Mouse (Mus musculus) MEL (cell line): ENCODE results near the gene Aldh4a1. TPM values are rescaled to one million over a fixed set of nuclear protein-coding genes. Genes with fewer than 3 reads are reported as not detected.

Experiments used
- DNase-seq: peaks from one replicate; pipeline ENCODE4 v3.0.0; 2011; ENCODE audit warnings: low read depth, low spot score
- H3K27ac ChIP-seq: 2 replicates; pipeline ENCODE4 v1.5.1; 2012; ENCODE audit warnings: low read depth, mild to moderate bottlenecking, control low read depth, low read length, moderate library complexity; ENCODE audit not compliant: control insufficient read depth
- H3K27me3 ChIP-seq, 2 experiments: fragments of 150-350 bp in 1 of 2; sonication (generic) in 1 of 2; 2 replicates each; pipeline ENCODE4 v1.6.1; 2012; ENCODE audit warnings: low read length in 2 of 2, mild to moderate bottlenecking in 2 of 2, improper control_type of control experiment in 1 of 2, moderate library complexity in 1 of 2; ENCODE audit not compliant: insufficient read depth in 2 of 2, control insufficient read depth in 1 of 2
- H3K36me3 ChIP-seq, 2 experiments: 2 replicates each; pipeline ENCODE4 v1.6.1; 2012 to 2014; ENCODE audit warnings: low read length in 2 of 2, improper control_type of control experiment in 1 of 2, inconsistent platforms in 1 of 2, mild to moderate bottlenecking in 1 of 2; ENCODE audit not compliant: insufficient read depth in 2 of 2, control insufficient read depth in 1 of 2
- H3K4me1 ChIP-seq, 2 experiments: fragments of 150-350 bp in 1 of 2; sonication (generic) in 1 of 2; 2 replicates each; pipeline ENCODE4 v1.6.1; 2012; ENCODE audit warnings: low read length in 2 of 2, improper control_type of control experiment in 1 of 2, mild to moderate bottlenecking in 1 of 2; ENCODE audit not compliant: insufficient read depth in 2 of 2, control insufficient read depth in 1 of 2
- H3K4me3 ChIP-seq, 2 experiments: fragments of 150-350 bp in 1 of 2; sonication (generic) in 1 of 2; 2 replicates each; pipeline ENCODE4 v1.5.1; 2012; ENCODE audit warnings: low read depth in 2 of 2, low read length in 2 of 2, mild to moderate bottlenecking in 2 of 2, moderate library complexity in 2 of 2, control low read depth in 1 of 2, improper control_type of control experiment in 1 of 2; ENCODE audit not compliant: control insufficient read depth in 1 of 2, insufficient read depth in 1 of 2
- H3K79me2 ChIP-seq: 2 replicates; pipeline ENCODE4 v1.6.1; 2012; ENCODE audit warnings: mild to moderate bottlenecking, low read length, moderate library complexity; ENCODE audit not compliant: control insufficient read depth, poor library complexity, insufficient read depth
- H3K9ac ChIP-seq: 2 replicates; pipeline ENCODE4 v1.6.1; 2012; ENCODE audit warnings: low read depth, mild to moderate bottlenecking, control low read depth, low read length, moderate library complexity; ENCODE audit not compliant: control insufficient read depth, poor library complexity, severe bottlenecking
- H3K9me3 ChIP-seq: fragments of 150-350 bp; sonication (generic); replicated peaks from 2 replicates; pipeline ENCODE4 v1.6.1; 2012; ENCODE audit warnings: mild to moderate bottlenecking, low read length, improper control_type of control experiment, moderate library complexity; ENCODE audit not compliant: insufficient read depth
- BHLHE40 ChIP-seq: IDR thresholded peaks from 2 replicates; pipeline ENCODE4 v1.6.1; 2012; ENCODE audit warnings: low read depth, mild to moderate bottlenecking, inconsistent platforms, low read length, improper control_type of control experiment, borderline replicate concordance
- CHD1 ChIP-seq: IDR thresholded peaks from 2 replicates; pipeline ENCODE4 v1.6.1; 2012; ENCODE audit warnings: low read depth, mild to moderate bottlenecking, inconsistent platforms, low read length, improper control_type of control experiment
- CHD2 ChIP-seq: IDR thresholded peaks from 2 replicates; pipeline ENCODE4 v1.6.1; 2011; ENCODE audit warnings: low read length, improper control_type of control experiment
- CTCF ChIP-seq, 3 experiments: IDR thresholded peaks in 2 of 3; conservative IDR thresholded peaks in 1 of 3; 2 replicates each; pipeline ENCODE4 v1.5.1; 2011 to 2012; ENCODE audit warnings: low read length in 3 of 3, low read depth in 2 of 3, mild to moderate bottlenecking in 2 of 3, improper control_type of control experiment in 1 of 3, inconsistent platforms in 1 of 3, mixed read lengths in 1 of 3, moderate library complexity in 1 of 3; ENCODE audit not compliant: control insufficient read depth in 1 of 3, insufficient read depth in 1 of 3, poor library complexity in 1 of 3, severe bottlenecking in 1 of 3
- E2F4 ChIP-seq: IDR thresholded peaks from 2 replicates; pipeline ENCODE4 v1.6.1; 2011; ENCODE audit warnings: low read depth, low read length, improper control_type of control experiment, borderline replicate concordance
- EP300 ChIP-seq, 2 experiments: IDR thresholded peaks; 2 replicates each; pipeline ENCODE4 v1.6.1; 2011; ENCODE audit warnings: improper control_type of control experiment in 2 of 2, low read length in 2 of 2, low read depth in 1 of 2, mild to moderate bottlenecking in 1 of 2
- GATA1 ChIP-seq: IDR thresholded peaks from 2 replicates; pipeline ENCODE4 v1.6.1; 2011; ENCODE audit warnings: low read depth, low read length, improper control_type of control experiment
- HCFC1 ChIP-seq: IDR thresholded peaks from 2 replicates; pipeline ENCODE4 v1.6.1; 2012; ENCODE audit warnings: low read depth, mild to moderate bottlenecking, inconsistent platforms, low read length, improper control_type of control experiment, moderate library complexity
- KAT2A ChIP-seq: conservative IDR thresholded peaks from 2 replicates; pipeline ENCODE4 v1.6.1; 2012; ENCODE audit warnings: low read depth, low read length, improper control_type of control experiment, inconsistent platforms
- MAFK ChIP-seq: IDR thresholded peaks from 2 replicates; pipeline ENCODE4 v1.6.1; 2011; ENCODE audit warnings: low read depth, mild to moderate bottlenecking, low read length, improper control_type of control experiment, borderline replicate concordance
- MAX ChIP-seq: IDR thresholded peaks from 2 replicates; pipeline ENCODE4 v1.6.1; 2011; ENCODE audit warnings: low read length, improper control_type of control experiment
- MAZ ChIP-seq: IDR thresholded peaks from 2 replicates; pipeline ENCODE4 v1.6.1; 2012; ENCODE audit warnings: low read depth, mild to moderate bottlenecking, inconsistent platforms, low read length, improper control_type of control experiment
- MXI1 ChIP-seq: IDR thresholded peaks from 2 replicates; pipeline ENCODE4 v1.6.1; 2011; ENCODE audit warnings: mild to moderate bottlenecking, low read depth, low read length, improper control_type of control experiment
- MYB ChIP-seq: IDR thresholded peaks from 2 replicates; pipeline ENCODE4 v1.6.1; 2011; ENCODE audit warnings: mild to moderate bottlenecking, low read depth, low read length, improper control_type of control experiment
- NELFE ChIP-seq: IDR thresholded peaks from 2 replicates; pipeline ENCODE4 v1.6.1; 2011; ENCODE audit warnings: low read depth, low read length, improper control_type of control experiment
- NRF1 ChIP-seq: IDR thresholded peaks from 2 replicates; pipeline ENCODE4 v1.6.1; 2014; ENCODE audit warnings: low read depth, mild to moderate bottlenecking, inconsistent platforms, low read length, improper control_type of control experiment, moderate library complexity; ENCODE audit not compliant: poor library complexity, insufficient read depth, severe bottlenecking
- POLR2AphosphoS5 ChIP-seq: IDR thresholded peaks from 2 replicates; pipeline ENCODE4 v1.6.1; 2012; ENCODE audit warnings: low read depth, borderline replicate concordance, mild to moderate bottlenecking, inconsistent platforms, low read length, moderate library complexity, mixed read lengths
- RCOR1 ChIP-seq: IDR thresholded peaks from 2 replicates; pipeline ENCODE4 v1.6.1; 2012; ENCODE audit warnings: low read depth, mild to moderate bottlenecking, inconsistent platforms, low read length, improper control_type of control experiment
- SIN3A ChIP-seq: IDR thresholded peaks from 2 replicates; pipeline ENCODE4 v1.6.1; 2012; ENCODE audit warnings: low read length, improper control_type of control experiment, inconsistent platforms
- TAL1 ChIP-seq: IDR thresholded peaks from 2 replicates; pipeline ENCODE4 v1.6.1; 2012; ENCODE audit warnings: mild to moderate bottlenecking, inconsistent platforms, low read length, moderate library complexity, mixed read lengths
- TCF12 ChIP-seq: IDR thresholded peaks from 2 replicates; pipeline ENCODE4 v1.6.1; 2014; ENCODE audit warnings: low read depth, mild to moderate bottlenecking, inconsistent platforms, low read length, improper control_type of control experiment, moderate library complexity
- UBTF ChIP-seq: IDR thresholded peaks from 2 replicates; pipeline ENCODE4 v1.6.1; 2012; ENCODE audit warnings: low read depth, mild to moderate bottlenecking, inconsistent platforms, low read length, improper control_type of control experiment, moderate library complexity, borderline replicate concordance; ENCODE audit not compliant: insufficient read depth
- USF2 ChIP-seq, 2 experiments: IDR thresholded peaks; 2 replicates each; pipeline ENCODE4 v1.6.1; 2011 to 2012; ENCODE audit warnings: improper control_type of control experiment in 2 of 2, low read length in 2 of 2, borderline replicate concordance in 1 of 2, inconsistent platforms in 1 of 2, low read depth in 1 of 2, mild to moderate bottlenecking in 1 of 2; ENCODE audit not compliant: insufficient read depth in 1 of 2
- polyA plus RNA-seq, 2 experiments: library from polyadenylated mRNA; stranded (reverse) in 1 of 2; unstranded in 1 of 2; fragments of >175 nt in 1 of 2; fragments of >200 nt in 1 of 2; gene quantifications; 2 replicates each; pipeline versions ENCODE4 v1.2.1 to v1.2.4; 2012; ENCODE audit warnings: low replicate concordance in 2 of 2, low read depth in 1 of 2; ENCODE audit not compliant: insufficient read length in 2 of 2, insufficient read depth in 1 of 2, missing spikeins in 1 of 2
- total RNA-seq: library from RNA; depleted of rRNA; stranded (reverse); fragments of 300-350 nt; gene quantifications from 2 replicates; pipeline ENCODE4 v1.2.3, GENCODE M21; 2012

The Aldh4a1 gene
- total and polyA plus RNA-seq, 3 experiments = 11.7 to 12.3 TPM; not detected in 1

- H3K4me1 ChIP-seq = no peaks in the 10 kb centered on the region
- H3K9me3 ChIP-seq = no peaks in the 10 kb centered on the region
- H3K36me3 ChIP-seq = no peaks in the 10 kb centered on the region
- H3K79me2 ChIP-seq = no peaks in the 10 kb centered on the region
- no peak overlapping the region for H3K4me3 ChIP-seq
- TF ChIP-seq USF2 (IDR thresholded peaks at IDR 0.05; ENCODE audit: borderline replicate concordance in 1 of 2, insufficient read depth in 1 of 2, low read depth in 1 of 2, low read length in 2 of 2) (no peak), CHD2 (no peak), GATA1 (no peak), SIN3A (no peak)
- H3K27me3 ChIP-seq = no peaks in the 10 kb centered on the region
- DNase-seq = no peak
- H3K9ac ChIP-seq = no peak overlapping the region
- no peak overlapping the region for H3K27ac ChIP-seq
Observed at GRCm38 (mm10) chr4:139598356-139598755, 24.3 kb upstream of the Aldh4a1 start.

- H3K4me1 ChIP-seq = no peaks in the 10 kb centered on the region
Observed at GRCm38 (mm10) chr4:139598950-139599518, 23.6 kb upstream of the Aldh4a1 start.

GRCm38 (mm10) chr4:139601519-139602356 lies 20.9 kb upstream of the Aldh4a1 start:
- Histone ChIP-seq H3K79me2 (no peaks in the 10 kb centered on the region), H3K9ac (no peak overlapping the region), H3K4me3 (no peak overlapping the region), H3K27me3 (no peaks in the 10 kb centered on the region), H3K4me1 (no peaks in the 10 kb centered on the region), H3K36me3 (no peaks in the 10 kb centered on the region), H3K27ac (no peak overlapping the region), H3K9me3 (no peaks in the 10 kb centered on the region)
- no peak for DNase-seq
- TF ChIP-seq EP300 (IDR thresholded peaks at IDR 0.05; ENCODE audit: low read depth in 1 of 2, low read length in 2 of 2) = no peak
- TF ChIP-seq CTCF (IDR thresholded peaks at IDR 0.05 in 2 of 3, conservative IDR thresholded peaks at IDR 0.05 in 1 of 3; ENCODE audit: control insufficient read depth in 1 of 3, insufficient read depth in 1 of 3, low read depth in 2 of 3, low read length in 3 of 3, poor library complexity in 1 of 3, severe bottlenecking in 1 of 3) = no peak
- TF ChIP-seq CHD1 = no peak
- no peak for TF ChIP-seq NRF1
- TF ChIP-seq GATA1 = no peak
- TF ChIP-seq HCFC1 = no peak
- TF ChIP-seq MAX = no peak
- TF ChIP-seq KAT2A = no peak
- no peak for TF ChIP-seq TAL1

More at GRCm38 (mm10) chr4:139598950-139599518, 23.6 kb upstream of the Aldh4a1 start:
- H3K79me2 ChIP-seq = no peaks in the 10 kb centered on the region
- no peaks in the 10 kb centered on the region for H3K9me3 ChIP-seq
- no peak overlapping the region for H3K27ac ChIP-seq
- no peaks in the 10 kb centered on the region for H3K27me3 ChIP-seq
- TF ChIP-seq MYB (no peak), MAFK (no peak), MXI1 (no peak), E2F4 (no peak), BHLHE40 (no peak), UBTF (no peak), NRF1 (no peak), NELFE (no peak), MAZ (no peak), TCF12 (no peak), RCOR1 (no peak), POLR2AphosphoS5 (no peak)
- no peak overlapping the region for H3K9ac ChIP-seq
- H3K4me3 ChIP-seq = no peak overlapping the region
- H3K36me3 ChIP-seq = no peaks in the 10 kb centered on the region
- no peak for DNase-seq
